In the genomic region with DNA sequence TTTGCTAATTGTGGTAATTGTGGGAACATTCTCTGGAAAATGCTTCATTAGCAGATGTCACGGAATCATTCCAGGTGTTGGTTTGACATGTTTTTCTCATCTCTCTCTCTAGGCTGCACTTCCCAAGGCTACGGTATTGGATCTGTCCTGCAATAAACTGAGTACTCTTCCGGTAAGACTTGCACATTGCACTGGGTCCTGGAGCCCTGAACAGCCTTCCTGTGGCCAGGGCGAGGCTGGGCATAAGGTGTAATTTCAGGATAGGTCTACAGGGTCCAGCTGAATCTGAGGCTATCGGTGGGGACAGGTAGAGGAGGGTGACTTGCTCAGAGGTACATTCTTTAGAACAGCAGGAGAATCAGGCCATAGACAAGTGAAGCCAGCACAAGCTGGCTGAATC, we compare ENCODE assay signal across 22 mouse cellular contexts. TPM values are rescaled to one million over a fixed set of nuclear protein-coding genes. Genes with fewer than 3 reads are reported as not detected.
"Had no signal": no experiment of that assay in that cellular context is flagged by ENCODE, and none has a peak within 500 bp of the region (broad histone marks: within the 10 kb centered on the region; RNA-seq: fewer than 3 reads in every experiment).

No protein-coding gene starts in this region.

- H3K9me3 ChIP-seq: liver, embryonic 13.5 days; liver, embryonic 15.5 days; lung, embryonic 15.5 days; megakaryocyte, embryonic 14.5 days; midbrain, embryonic 12.5 days; midbrain, embryonic 15.5 days; neural tube, embryonic 13.5 days; neural tube, embryonic 15.5 days had no signal

- H3K4me2 ChIP-seq: midbrain, embryonic 12.5 days; midbrain, embryonic 15.5 days had no signal

- ATAC-seq: liver, postnatal 0 days; lung, postnatal 0 days; midbrain, embryonic 15.5 days had no signal

- H3K27me3 ChIP-seq: liver, embryonic 13.5 days; liver, embryonic 15.5 days; lung, embryonic 15.5 days; megakaryocyte, embryonic 14.5 days; midbrain, embryonic 12.5 days; midbrain, embryonic 15.5 days; neural tube, embryonic 13.5 days; neural tube, embryonic 15.5 days had no signal

- H3K4me3 ChIP-seq: liver, embryonic 15.5 days; midbrain, embryonic 12.5 days; midbrain, embryonic 15.5 days; neural tube, embryonic 13.5 days; neural tube, embryonic 15.5 days had no signal

- DNase-seq: liver, embryonic 13.5 days; liver, postnatal 0 days; lung, adult 2 months; lung, postnatal 14 days; lung, postnatal 36 days; retina, postnatal 1 day; right cerebral cortex, adult 18-20 months; right cerebral cortex, postnatal 25 days; right cerebral cortex, postnatal 4 days; thymus, adult 2 months; thymus, postnatal 25 days; thymus, postnatal 4 days had no signal

- H3K27ac ChIP-seq: liver, embryonic 13.5 days; liver, embryonic 15.5 days; lung, embryonic 15.5 days; macrophage; midbrain, embryonic 12.5 days; midbrain, embryonic 15.5 days; neural tube, embryonic 13.5 days; neural tube, embryonic 15.5 days had no signal

- H3K9ac ChIP-seq: liver, embryonic 15.5 days; liver, postnatal 0 days; lung, embryonic 15.5 days; midbrain, embryonic 12.5 days; midbrain, embryonic 15.5 days; neural tube, embryonic 13.5 days; neural tube, embryonic 15.5 days had no signal

RNA-seq across cellular contexts. Expression of a gene that starts 21.8 kb away (rescaled TPM):
- total RNA-seq: monocyte, adult 5-6 weeks had no signal
